Mouse (Mus musculus) heart, adult 11 months (tissue): ENCODE results near the gene Btbd17.

Source experiments
- DNase-seq: peaks from one replicate; pipeline ENCODE4 v3.0.0; 2022

Gene Btbd17

DNA sequence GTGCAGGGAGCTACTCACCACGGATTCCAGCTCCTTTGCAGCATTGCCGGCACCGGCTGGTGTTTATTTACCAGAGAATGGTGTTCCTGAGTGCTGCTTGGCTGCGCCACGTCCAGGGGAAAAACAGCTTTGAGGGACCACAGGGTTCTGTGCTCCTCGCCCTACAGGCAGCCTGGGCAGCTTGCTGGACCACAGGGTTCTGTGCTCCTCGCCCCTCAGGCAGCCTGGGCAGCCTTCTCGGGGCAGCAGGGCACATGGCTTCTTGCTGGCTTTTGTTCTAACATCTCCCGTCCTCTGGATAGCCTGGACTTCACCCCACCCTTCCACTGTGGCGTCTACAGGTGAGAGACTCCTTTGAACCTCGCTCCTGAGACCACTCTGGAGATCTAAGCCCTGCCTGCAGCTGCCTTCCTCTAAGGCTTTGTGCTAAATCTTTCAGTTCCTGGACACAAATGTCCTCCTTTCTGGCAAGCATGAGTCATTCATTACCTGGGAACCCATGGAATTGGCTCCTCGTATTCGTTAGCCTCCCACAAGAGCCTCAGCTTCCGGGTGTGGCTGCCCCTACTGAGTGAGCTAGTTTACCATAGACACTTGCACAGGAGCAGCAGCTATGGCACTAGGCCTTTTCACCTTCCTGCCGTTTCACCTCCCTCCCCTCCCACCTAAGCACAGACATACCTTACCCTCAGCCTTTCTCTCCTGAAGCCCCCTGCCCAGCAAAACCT, 7.0 kb upstream of the Btbd17 start:
- DNase-seq = no peak

DNA sequence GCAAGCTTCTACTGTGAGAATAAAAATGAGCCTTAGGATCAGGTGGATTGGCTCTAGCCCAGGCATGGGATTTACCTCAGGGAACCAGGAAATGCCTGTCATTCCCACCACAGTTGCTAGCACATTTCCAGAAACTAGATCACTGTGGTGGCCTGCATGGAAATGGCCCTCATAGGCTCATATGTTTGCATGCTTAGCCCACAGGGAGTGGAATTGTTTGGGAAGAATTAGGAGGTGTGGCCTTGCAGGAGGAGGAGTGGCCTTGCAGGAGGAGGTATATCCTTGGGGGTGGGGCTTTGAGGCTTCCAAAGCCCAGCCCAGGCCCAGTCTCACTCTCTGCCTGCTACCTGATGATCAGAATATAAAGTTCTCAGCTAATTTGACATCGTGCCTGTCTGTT, 6.2 kb upstream of the Btbd17 start:
- no peak for DNase-seq

DNA sequence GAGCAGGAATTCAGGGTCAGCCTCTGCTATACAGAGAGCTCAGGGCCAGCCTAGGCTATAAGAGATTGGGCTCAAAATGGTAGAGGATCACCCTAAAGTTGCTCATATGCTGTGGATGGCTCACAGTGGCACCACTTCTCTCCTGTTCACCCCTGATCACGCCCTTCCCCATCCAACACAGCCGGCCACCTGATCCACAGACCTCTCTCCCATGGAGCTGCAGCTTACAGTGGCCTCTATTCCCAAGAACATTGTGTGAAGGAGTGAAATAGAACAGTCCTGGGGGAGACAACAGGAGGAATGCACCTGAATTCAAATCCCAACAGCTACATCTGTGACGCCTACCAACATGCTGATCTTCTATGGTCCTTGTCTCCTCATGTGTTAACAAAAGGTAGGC, 2.9 kb upstream of the Btbd17 start, which contains the start of gene Gpr142:
Gpr142 (plus strand) TSS at position 301 of the 400 bp plus-strand sequence.
- no peak for DNase-seq

DNA sequence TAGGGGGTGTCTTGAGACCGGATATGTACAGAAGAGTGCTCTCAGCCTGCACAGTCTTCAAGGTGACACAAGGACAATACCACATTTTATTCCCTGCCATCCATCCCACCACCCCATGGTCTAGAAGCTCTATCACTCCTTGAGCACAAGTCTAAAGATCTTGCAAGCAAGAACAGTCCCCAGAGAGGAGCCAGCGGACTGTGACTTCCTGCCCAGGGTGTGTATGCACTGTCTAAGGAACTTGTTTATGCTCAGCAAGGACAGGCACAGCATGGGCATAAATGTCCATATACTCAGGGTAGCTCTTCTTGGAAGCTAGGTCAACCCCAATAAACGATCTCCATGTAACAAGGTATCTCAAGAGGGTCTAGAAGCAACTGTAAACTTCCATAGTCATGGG, 2.2 kb upstream of the Btbd17 start:
- no peak for DNase-seq

DNA sequence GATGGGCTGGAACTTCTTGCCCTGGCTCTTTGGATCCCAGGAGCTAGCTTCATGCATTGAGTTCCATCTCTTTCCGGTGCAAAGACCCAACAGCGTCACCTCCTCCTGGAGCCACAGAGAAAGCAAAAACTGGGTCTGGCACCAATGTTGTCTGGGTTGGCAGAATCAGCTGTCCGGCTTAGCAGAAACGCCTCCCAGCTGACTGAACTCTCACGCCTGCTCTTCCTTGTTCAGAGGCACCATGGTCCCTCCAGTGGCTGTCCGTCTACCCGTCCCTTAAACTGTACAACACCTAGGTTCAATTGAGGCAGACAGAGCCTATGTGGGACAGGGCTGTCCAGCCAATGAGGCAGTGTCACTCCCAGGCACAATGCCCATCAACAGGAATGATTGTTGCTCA, 1.4 kb upstream of the Btbd17 start:
- no peak for DNase-seq

DNA sequence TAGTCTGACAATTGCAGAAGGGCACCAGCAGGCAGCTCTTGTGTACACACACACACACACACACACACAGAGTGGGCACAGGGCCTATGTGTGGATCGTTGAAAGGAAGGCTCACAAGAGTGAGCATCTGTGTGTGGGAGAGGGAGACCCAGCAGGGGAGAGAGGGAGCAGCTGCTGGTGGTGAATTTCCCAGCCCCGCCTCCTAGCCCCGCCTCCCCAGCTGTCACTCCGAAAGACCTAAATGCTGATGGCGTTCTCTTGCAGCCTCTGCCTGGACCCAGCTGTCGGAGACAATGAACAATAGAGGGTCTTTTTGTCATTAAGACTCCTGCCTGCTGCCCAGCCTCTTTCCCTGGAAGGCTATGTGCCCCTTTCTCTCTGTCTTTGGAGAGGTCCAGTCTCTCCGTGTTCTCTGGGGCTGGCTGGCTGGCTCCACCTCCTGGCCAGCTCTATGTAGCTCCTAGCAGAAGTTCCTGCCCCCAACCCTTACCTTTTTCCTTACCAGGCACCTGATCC, 456 bp downstream of the Btbd17 start:
- peak; percentile 93 for DNase-seq

DNA sequence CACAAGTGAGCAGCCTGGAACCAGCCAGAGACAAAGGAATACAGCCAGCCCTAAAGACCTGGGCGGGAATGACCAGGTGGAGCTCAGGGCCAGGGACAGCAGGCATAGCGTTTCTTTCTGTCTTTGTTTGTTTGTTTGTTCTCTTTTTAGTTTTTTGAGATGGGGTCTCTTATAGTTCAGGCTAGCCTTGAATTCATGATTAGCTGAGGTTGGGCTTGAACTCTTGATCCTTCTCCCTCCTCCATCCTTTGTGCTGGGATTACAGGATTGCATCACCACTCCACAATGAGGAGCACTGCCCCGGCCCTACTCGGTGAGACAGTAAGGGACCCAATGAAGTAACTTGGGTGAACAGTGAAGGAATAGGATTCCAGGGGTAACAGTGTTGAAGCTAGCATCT, 1.1 kb downstream of the Btbd17 start:
- no peak for DNase-seq

DNA sequence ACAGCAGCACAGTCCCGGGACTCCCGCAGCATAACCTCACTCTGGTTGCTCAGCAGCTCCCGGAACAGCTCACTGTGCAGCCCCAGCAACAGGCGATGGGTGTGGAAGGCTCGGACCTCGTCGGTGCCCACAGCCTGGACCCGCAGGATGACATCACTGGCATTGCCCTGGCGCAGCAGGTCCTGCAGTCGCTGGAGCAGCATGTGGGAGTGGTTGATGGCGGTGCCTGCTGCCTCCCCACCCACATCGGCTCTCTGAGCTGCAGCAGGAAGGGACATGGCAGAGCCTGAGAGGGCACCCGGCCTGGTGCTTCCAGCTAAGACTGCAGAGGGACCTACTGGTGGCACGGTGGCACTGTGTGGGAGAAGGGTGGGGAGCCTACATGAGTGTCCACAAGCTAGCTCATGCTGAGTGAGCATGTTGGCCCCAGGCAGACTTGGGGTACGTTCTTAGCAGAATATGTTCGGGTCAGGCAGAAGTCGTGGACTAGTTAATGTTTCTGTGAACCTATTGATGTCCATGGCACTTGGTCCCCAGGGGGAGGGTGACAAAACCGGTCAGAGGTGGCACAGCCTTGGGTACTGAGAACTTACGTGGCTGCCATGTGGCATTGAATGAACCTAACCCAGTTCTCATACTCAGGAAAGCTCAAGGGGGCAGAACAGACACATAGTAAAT, 1.7 kb downstream of the Btbd17 start:
- no peak for DNase-seq

DNA sequence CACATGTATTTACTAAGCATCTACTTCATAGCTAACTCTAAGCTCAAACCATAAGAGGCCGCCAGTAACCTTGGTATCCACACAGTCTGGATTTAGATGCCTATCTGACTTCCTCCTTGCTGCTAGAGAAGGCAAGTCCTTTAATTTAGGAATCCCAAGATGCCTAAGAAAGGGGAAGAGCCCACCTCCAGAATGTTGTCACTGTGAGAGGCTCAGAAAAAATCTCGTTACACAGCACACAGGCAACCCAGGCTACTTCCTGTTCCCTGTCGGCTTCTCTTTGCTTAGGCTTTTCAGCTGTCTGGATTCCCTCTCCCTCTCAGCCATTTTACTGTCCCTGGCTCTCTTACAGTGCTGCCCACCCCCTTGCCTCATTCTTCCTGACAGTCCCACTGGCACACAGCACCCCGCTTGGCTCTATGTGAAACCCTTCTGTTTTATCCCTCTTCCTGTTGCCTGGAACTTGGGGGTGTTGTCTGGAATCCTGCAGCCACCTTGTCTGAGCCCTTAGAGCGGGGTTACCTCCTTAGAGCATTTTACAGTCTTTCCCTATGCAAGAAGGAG, 2.7 kb downstream of the Btbd17 start:
- DNase-seq = no peak

DNA sequence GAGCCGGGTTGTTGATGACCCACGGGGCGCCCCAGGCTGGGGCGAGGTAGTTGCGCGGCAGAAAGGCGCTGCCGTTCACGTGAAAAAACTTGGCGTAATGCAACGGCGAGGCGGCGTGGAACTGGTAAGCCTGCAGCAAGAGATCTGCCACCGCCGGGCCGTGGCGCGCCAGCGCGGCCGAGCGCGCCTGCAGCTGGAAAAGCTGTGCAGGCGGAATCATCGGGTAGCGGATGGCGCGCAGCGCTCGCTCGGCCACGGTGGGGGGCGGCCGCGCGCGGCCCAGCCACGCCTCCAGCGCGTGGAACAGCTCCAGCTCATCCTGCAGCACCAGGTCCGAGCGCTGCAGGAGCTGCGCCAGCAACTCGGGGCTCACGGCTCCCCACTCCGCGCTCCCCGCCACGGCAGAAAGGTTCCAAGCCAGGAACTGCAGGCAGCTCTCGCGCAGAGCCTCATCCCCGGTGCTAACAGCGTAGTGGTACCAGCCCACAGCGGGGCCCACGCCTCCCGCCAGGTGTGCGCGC, 3.8 kb downstream of the Btbd17 start:
- no peak for DNase-seq

DNA sequence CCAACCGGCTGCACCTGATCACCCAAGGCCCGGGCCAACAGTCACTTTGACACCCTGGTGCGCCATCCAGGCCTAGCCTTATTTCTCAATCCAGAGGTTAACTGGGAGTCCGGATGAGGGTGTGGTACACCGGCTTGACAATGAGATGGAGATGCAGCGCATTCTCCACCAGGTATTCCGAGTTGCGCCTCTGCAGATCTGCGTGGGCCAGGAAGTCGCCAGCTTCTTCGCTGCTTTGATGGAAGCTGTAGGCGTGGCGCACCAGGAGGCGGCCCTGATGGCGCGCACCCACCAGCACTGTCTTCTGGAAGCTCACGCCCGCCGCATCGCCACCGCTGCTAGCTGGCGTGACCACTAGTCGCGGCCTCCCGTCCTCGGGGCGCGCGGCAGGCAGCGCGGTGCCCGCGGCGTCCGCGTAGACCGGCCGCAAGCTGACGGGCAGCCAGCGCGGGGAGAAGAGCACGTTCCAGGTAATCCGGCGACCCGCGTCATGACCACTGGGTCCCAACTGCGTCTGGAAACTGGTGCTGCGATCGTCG, 4.3 kb downstream of the Btbd17 start:
- no peak for DNase-seq

DNA sequence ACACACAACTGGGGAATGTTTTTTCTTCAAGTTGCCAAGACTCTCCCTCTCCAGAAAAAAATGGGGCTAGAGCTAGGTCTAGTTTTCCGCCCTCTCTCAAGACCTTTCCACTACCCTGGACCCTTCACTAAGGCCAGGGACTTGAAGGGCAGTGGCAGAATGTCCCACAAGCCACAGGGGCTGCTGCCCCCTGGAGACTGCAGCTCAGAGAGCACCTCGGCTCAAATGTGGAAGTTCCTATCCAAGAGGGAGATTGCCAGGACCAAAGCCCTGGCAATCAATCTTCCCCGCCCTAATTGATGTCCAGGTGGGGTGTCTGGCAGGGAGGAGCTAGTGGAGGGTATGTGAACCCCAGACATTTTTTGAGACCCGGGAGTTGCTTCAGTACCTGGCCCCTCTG, 4.9 kb downstream of the Btbd17 start:
- no peak for DNase-seq

DNA sequence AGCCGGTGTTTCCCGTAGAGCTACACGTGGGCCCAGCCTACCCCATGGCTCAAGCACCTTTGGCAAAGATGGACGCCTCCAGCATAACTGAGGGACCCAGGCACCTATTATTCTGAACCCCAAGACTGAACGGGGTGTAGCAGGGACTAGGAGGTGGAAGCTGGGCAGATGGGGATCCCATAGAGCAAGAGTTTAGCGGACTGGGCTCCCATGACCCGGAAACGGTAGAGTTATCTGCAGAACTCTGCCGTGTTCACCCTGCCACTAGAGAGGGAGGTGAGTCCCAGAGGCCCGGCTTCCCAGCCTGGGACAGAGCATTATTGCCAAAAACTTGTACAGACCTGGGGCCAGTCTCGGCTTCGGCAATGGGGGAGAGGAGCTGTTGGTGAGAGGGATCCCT, 5.6 kb downstream of the Btbd17 start:
- no peak for DNase-seq

DNA sequence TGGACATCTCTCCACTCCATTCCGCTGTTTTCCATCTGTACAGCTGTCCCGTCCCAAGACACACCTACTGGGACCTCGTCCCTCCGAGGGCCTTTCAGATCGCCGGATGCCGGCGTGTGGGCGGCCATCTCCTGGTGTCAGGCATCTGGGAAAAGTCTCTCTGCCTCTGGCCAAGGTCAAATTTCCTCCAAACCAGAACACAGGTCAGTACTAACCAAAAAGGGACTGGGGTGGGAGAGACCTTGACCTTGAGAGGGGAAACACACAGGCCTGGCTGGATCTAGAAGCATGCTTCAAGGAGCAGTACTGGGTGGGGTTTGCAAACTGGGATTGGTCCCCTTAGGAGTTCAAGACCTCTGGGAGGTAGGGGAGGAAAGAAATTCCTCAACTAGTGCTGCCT, 6.0 kb downstream of the Btbd17 start:
- DNase-seq = no peak

DNA sequence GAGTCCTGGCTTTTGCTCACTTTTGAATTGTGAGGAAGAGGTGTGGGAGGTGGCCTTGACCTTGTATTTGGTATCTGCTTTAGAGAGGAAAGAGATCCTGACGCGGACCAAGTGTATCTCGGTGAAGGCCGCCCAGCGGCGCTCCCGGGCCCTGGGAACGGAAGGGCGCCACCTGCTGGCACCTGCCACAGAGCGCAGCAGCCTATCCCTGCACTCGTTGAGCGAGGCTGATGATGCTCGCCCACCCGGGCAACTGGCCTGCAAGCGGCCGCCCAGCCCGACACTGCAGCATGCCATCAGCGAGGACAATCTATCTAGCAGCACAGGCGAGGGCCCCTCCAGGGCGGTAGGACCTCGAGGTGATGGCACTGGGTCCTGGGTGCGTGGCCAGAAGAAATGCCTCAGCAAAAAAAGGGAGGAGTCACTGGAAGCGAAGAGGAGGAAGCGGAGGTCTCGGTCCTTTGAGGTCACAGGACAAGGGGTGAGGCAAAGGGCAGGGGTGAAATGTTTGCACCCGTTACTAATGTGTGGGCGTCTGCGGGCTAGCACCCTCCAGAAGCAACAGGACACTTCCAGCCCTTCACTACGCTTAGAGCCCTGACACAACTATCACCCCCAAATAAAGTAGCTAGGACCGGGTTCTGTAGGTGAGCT, 6.6 kb downstream of the Btbd17 start:
- DNase-seq = peak; percentile 97

DNA sequence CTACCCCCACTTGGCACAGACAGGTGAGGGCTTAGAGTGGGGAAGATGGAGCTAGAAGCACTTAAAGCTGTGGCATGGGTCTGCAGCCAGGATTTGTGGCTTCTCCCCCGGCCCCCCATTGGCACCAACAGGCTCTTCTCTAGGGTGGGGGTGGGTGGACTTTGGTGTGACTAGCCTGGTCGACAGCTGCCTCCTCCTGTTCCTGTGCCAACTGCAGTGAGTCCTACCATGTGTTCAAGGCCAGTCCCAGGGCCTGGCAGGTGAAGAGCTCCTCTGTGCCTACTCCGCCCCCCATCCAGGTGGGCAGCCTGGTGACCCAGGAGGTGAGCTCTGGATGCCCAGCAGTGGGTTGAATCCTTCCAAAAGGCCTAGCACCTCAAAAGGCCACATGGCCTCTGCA, 8.1 kb downstream of the Btbd17 start:
- no peak for DNase-seq

DNA sequence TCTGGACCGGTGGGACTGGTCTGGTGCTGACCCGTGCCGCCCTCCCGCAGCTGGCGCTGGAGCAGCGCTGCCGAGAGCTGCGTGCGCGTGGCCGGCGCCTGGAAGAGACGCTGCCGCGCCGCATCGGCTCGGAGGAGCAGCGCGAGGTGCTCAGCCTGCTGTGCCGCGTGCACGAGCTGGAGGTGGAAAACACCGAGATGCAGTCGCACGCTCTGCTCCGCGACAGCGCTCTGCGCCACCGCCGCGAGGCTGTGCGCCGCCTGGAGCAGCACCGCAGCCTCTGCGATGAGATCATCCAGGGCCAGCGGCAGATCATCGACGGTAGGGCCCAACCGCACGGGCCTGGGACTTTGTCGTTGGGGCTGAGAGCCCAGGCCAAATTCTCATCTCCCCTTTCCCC, 9.4 kb downstream of the Btbd17 start:
- DNase-seq = no peak

DNA sequence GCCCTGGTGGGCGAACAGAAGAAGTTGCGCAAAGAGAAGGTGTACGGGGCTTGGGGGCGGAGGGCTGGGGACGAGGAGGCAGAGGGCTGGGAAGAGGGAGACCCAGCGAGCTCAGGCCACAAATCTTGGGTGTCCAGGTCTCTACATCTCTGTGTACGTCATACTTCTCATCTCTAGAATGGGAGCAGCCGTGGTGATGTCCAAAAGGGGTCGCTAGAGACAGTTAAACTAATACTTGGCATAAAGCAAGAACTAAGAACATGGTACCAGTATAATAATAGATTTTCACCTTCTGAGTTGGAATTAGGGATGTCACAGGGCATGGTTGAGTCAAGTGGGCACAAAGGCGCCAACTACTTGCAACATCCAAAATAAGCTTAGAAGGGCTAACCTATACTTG, 9.9 kb downstream of the Btbd17 start:
- no peak for DNase-seq

DNA sequence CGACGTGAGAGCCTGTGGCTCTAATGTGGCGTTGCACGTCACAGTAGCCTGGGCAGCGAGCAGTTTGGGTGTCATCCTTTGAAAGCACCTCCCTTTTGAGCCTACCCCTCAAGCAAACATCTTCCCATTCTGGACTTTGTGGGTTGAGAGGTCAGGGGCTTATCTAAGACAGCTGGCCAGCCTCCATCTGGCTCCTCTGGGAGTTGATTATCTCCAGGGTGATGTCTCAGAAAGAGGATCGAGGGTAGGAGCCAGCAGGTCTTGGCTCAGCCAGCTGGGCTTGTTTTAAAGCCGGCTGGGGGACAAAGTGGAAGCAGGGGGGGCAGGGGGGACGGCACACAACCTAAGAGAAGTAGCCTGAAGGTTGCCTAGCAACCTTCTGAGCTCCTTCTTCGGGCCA, 15.7 kb downstream of the Btbd17 start:
- DNase-seq = peak; percentile 97

DNA sequence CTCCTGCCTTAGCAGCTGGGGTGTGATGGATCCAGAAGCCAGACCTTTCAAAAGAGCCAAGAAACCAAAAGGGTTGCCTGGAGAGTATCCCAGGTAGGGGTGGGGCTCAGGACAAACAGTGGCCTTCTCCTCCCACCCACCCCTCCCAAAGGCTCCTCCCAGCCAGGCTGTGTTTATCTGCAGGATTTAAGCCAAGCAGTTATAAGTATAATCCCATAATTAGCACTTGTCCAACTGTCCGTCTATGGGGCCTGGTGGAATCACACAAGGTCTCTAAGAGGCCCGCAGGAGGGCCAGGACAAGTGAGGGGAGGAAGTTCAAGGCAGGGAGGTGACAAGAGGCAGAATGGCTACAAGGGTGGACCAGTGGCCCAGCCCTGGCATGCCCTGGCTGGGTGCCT, 23.8 kb downstream of the Btbd17 start:
- no peak for DNase-seq

DNA sequence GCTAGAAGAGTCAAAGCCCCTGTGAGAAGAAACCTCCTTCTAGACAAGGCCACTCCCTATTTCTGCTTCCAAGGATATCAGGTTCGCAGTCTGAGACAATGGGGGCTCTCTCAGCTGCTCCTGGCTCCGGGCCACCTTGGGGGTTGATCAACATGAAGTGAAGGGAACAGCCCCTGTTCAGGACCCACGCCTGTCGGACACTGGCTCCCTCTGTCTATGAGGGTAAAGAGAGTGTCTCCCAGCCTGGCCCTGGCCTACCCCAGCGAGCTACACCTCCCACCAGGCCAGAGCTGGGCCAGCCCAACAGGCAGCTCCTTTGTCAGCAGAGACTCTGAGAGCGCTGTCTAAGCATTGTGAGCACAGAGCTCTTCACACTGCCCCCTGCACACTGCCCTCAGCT, 25.8 kb downstream of the Btbd17 start:
- DNase-seq = no peak

DNA sequence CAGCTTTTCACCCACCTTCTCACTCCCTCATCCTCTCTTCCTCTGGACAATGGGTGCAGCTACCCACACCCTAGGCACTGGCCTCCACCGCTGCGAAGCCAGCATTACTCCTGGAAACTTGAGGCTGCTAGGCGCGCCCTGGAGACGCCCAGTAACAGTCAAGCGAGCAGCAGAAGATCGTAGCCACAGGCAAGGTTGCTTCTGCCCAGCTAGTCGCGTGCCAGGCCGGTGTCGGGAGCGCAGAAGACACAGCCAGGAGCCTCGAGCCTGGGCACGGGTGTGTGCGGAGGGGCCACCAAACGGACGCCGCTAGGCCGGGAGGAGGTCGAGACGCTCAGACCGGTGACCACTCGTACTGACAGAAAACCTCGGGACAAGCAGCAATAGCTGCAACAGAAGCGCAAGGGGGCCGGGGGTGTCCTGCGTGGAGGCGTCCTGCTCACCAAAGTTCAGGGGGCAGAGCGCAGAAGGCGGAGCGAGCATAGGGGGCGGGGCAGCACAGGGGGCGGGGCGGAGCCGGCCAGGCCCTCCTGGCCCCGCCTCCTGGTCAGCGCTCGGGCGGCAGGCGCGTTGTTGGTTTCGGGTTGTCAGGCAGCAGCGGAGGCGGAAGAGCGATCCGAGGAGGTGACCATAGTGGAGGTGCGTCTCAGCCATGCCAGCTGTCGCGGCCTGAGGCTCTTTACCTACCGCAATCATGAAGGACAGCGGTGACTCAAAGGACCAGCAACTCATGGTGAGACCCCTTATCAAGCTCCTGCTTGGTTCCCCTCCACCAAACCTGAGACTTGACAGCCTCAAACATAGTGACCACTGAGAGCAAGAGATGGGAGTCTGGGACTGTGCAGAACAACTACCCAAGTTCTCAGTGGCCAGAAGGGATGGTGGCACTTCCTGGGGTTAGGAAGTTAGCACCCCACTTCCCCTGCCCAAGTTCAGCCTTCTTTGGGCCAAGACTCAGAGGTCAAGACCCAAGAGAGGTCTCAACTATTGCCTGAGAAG, 30.6 kb downstream of the Btbd17 start, which contains the start of gene Kif19a:
Kif19a (plus strand) TSS at position 569 of the 999 bp plus-strand sequence.
- DNase-seq = peak; percentile 96
